Mouse (Mus musculus) embryonic facial prominence, embryonic 10.5 days (tissue): ENCODE data around the gene Usp51. TPM values are rescaled to one million over a fixed set of nuclear protein-coding genes. Genes with fewer than 3 reads are reported as not detected.
A peak's percentile ranks its signal among the peaks of the same experiment; 100 is the strongest.
"Not testable (repeated sequence)": the region's sequence is repeated elsewhere in the genome, so short reads cannot be mapped to it uniquely, and the experiment has no call there.

Experiments used
- DNase-seq: peaks from one replicate; pipeline ENCODE4 v3.0.0-alpha.2; 2017; ENCODE audit warnings: low spot score
- H3K27ac ChIP-seq: fragments of 300-500 bp; sonication (generic); replicated peaks from 2 replicates; pipeline ENCODE4 v1.5.1; 2016; ENCODE audit warnings: mild to moderate bottlenecking
- H3K27me3 ChIP-seq: fragments of 300-500 bp; sonication (generic); replicated peaks from 2 replicates; pipeline ENCODE4 v1.6.1; 2016; ENCODE audit warnings: low read depth, mild to moderate bottlenecking; ENCODE audit not compliant: poor library complexity, severe bottlenecking
- H3K36me3 ChIP-seq: fragments of 300-500 bp; sonication (generic); replicated peaks from 2 replicates; pipeline ENCODE4 v1.6.1; 2016; ENCODE audit warnings: mild to moderate bottlenecking, moderate library complexity
- H3K4me1 ChIP-seq: fragments of 300-500 bp; sonication (generic); 2 replicates; pipeline ENCODE4 v1.6.1; 2016
- H3K4me3 ChIP-seq: fragments of 300-500 bp; sonication (generic); 2 replicates; pipeline ENCODE4 v1.5.1; 2016; ENCODE audit warnings: mild to moderate bottlenecking, moderate library complexity
- H3K9me3 ChIP-seq: fragments of 300-500 bp; sonication (generic); 2 replicates; pipeline ENCODE4 v1.6.1; 2016; ENCODE audit warnings: mild to moderate bottlenecking
- WGBS: fragments of 180-500 bp; shearing (Covaris S2); methylation state at CpG from one replicate; pipeline ENCODE4 v1.1.7; 2016; 5-methylcytosine and 5-hydroxymethylcytosine counted together
- polyA plus RNA-seq: library from polyadenylated mRNA; unstranded; fragments of >200 nt; fragmentation: Nextera tagmentation; extraction: Ambion mirVana; gene quantifications from 2 replicates; pipeline ENCODE4 v1.2.1, GENCODE M21; 2016

Usp51 gene
- polyA plus RNA-seq, 1 experiment from 2014 or later: 3.7 TPM

- peak within 1 kb of the TSS; percentile 65 for H3K4me3 ChIP-seq
- no peaks in the 10 kb centered on the region for H3K9me3 ChIP-seq
- peak within 1 kb of the TSS; percentile 92 for H3K27ac ChIP-seq
- H3K27me3 ChIP-seq: peaks cover 46% of the 10 kb centered on the region
- 16% methylated on average over 49 of the region's 49 CpGs for WGBS
- peaks cover 3% of the 10 kb centered on the region; the same call in 1 of the 2 replicates for H3K4me1 ChIP-seq
- peak; percentile 87 for DNase-seq
- H3K36me3 ChIP-seq: no peaks in the 10 kb centered on the region
These were observed 31.1 kb downstream of the Usp51 start, which contains the start of gene Mageh1 for GRCm38 (mm10) chrX:153037087-153037971. TSS of gene Mageh1 (minus strand) at chrX:153037575.

DNA sequence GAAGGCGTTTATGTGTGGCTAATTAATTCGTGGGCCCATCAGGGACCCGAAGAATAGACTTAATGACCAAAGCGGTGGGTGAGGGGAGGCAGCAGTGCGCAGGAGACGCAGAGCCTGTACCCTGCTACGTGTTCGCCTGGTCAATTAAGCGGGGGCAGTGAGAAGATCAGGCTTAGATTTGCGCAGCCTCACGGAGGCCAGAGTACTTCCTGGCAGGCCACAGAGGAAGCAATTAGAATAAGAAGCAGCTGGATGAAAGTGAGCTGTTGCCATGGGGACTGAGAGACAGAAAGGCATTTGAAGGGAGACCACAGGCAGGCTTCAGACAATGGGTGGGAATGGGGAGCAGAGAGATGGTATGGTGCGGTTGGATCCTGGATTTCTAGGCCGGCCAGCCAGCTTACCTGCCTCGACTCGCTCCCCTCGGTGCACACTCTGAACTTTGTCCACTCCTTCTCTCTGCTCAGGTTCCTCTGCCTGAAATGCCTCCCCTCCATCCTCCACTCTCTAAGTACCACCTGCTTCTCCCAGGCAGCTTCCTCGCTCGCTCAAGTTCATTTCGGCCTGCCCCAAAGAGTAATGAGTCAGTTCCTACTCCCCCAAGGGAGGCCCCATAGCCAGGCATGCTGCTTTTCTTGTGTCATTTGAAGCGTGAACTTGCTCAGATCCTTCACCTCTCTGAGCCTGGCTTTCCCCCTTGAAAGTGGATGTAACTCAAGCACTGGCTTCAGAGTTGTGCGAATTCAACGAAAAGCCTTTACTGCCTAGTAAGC is 31.9 kb downstream of the Usp51 start:
- not testable (repeated sequence) for DNase-seq, H3K4me1 ChIP-seq, H3K36me3 ChIP-seq, H3K9me3 ChIP-seq
- peak overlapping the region; percentile 65 for H3K4me3 ChIP-seq
- WGBS: 13% methylated on average over 7 of the region's 22 CpGs
- peaks cover 49% of the 10 kb centered on the region for H3K27me3 ChIP-seq
- peak overlapping the region; percentile 92 for H3K27ac ChIP-seq

Other genes starting within 250 kb of the Usp51 start
- gene Shroom2, start 237.0 kb upstream of the Usp51 start, polyA plus RNA-seq: 5.1 and 5.8 TPM in 2 replicates
- 0.19 and 0.30 TPM in 2 replicates for gene Gpr143, start 224.5 kb upstream of the Usp51 start, polyA plus RNA-seq
- 66.0 and 66.1 TPM in 2 replicates for gene Mageh1, start 31.1 kb downstream of the Usp51 start, polyA plus RNA-seq
- gene Foxr2, start 112.3 kb downstream of the Usp51 start, polyA plus RNA-seq: 0.10 and 0.21 TPM in 2 replicates
- 5.4 and 5.9 TPM in 2 replicates for gene Rragb, start 133.5 kb downstream of the Usp51 start, polyA plus RNA-seq
- gene Klf8, start 231.0 kb downstream of the Usp51 start, polyA plus RNA-seq: 0.77 and 1.1 TPM in 2 replicates